Mouse (Mus musculus): ENCODE results near the gene Rpgrip1l.

The Rpgrip1l gene

DNA sequence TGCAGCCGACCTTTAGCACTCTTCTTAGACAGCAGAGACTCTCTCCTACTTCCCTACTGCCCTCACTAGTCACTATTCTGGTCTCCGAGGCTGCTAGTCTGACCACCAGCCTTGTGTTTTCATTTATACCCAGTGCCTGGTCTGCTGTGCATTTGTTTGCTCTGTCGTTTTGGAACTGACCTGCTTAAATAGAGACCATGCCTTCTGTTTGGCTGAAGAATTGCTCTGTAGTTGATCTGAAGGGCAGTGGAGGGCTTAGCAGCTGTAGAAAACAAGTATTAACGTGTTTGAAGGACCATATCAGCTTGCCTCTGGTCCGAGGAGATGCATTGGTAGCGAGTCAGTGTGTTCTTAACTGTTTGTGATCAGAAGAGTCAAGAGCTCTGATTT lies 16.4 kb upstream of the Rpgrip1l start:
- DNase-seq (ENCODE audit: low read depth, low spot score): no peak

GRCm38 (mm10) chr8:91329056-91329455 lies 16.0 kb upstream of the Rpgrip1l start:
- DNase-seq (ENCODE audit: low read depth, low spot score): no peak

- DNase-seq (ENCODE audit: low read depth, low spot score): peak; percentile 41
Measured at GRCm38 (mm10) chr8:91327471-91328205, 14.6 kb upstream of the Rpgrip1l start.

GRCm38 (mm10) chr8:91326946-91327345 lies 13.9 kb upstream of the Rpgrip1l start:
- no peak for DNase-seq (ENCODE audit: low read depth, low spot score)

DNA sequence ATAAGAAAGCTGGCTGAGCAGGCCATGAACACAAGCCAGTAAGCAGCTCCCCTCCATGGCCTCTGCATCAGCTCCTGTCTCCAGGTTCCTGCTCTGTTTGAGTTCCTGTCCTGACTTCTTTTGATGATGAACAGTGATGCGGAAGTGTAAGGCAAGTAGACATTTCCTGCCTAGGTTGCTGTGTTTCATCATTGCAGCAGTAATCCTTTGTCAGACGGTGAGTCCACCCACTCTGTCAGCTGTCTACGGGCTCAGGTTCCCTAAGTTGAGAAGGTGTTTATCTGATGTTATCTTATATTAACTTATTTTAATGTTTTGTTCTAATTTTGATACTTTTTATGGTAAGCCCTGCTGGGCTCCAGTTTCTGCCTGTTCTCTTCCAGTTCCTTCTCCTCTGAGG lies 13.0 kb upstream of the Rpgrip1l start:
- DNase-seq (ENCODE audit: low read depth, low spot score): no peak

DNA sequence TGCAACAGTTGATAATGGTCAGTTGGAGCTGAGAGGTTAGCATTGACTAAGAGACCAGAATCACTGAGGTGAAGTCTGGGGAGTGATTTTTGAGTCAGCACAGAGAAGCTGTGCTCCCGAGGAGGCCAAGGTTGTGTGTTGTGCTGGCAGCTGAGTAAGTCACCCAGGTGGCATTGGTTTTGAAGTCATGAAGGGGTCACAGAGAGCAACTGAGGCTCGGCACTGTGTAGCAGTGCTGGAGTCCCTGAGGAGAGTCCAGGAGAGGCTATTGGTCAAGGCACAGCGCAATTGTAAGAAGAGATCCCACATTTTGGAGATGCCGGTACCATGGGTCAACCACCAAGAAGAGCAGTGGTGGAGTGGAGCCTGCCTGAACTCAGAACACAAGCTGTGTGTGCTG lies 11.9 kb upstream of the Rpgrip1l start:
- DNase-seq (ENCODE audit: low read depth, low spot score): no peak

- peak; percentile 52 for DNase-seq (ENCODE audit: low read depth, low spot score)
Measured at GRCm38 (mm10) chr8:91324271-91324670, 11.2 kb upstream of the Rpgrip1l start.

DNA sequence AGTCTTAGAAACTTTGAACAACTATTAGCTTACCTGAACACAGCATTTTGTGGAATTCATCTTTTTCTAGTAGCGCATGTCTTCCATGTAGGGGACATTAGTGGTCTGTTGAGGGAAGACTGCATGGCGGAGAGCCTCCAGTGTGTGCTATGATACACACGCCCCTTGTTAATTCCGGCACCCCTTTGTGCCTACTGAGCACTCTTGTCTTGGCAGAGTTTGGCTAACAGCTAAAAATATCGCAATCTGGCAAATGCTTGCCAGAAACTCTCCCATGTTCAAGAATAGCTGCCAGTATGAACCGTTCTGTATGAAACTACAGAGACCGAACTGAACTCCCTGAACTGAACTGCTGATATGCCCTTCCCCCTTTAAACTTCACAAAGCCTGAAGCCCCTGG lies 10.4 kb upstream of the Rpgrip1l start:
- no peak for DNase-seq (ENCODE audit: low read depth, low spot score)

- no peak for DNase-seq (ENCODE audit: low read depth, low spot score)
Measured at GRCm38 (mm10) chr8:91318938-91319729, 6.1 kb upstream of the Rpgrip1l start.

DNA sequence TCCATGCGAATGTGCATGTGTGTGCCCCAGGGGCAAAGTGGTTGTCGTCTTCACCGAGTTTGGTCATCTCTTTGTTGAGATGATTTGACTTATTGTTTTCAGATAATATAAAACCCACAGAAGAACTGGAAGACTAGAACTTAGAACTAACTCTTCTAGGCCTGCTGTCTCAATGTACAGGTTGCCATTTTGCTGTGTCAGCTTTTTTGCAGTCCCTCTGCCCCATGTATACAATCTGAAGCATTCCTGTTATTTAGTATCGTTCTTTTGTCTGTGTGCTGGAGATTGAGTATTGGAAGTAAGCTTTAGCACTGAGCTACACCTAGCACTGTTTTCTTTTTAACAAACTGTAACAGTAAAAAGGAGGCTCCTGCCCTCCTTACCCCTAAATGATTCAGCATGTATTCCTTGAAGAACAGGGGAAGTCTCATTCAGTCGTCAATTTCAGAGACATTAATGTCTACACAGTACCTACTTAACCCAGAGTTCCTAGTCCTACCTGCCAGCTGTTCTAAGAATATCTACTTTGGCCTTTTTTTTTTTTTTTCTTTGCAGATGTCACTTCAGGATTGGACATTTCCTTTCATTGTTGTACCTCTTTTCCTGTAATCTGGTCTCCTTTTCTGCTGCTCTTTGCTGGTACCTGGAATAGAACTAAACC lies 4.6 kb upstream of the Rpgrip1l start:
- DNase-seq (ENCODE audit: low read depth, low spot score): no peak

DNA sequence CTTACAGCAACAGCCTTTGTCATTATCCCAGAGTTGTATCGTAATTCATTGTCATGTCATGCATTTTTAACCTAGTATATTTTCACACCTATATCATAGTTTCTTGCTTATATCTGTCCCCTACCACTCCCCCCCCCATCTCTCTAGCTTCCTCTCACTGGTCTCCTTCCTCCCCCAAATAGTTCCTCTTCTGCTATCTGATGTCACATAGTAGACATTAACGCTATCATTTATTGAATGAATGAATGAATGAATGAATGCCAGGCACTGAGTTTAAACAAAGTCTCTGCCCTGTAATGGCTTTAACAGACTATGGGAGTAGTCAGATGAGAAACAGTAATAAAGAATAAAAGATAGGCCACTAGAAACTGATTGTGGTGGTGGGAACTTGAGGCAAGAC lies 720 bp downstream of the Rpgrip1l start:
- DNase-seq (ENCODE audit: low read depth, low spot score): no peak

GRCm38 (mm10) chr8:91304481-91305386 lies 8.3 kb downstream of the Rpgrip1l start:
- DNase-seq (ENCODE audit: low read depth, low spot score): peak; percentile 29

DNA sequence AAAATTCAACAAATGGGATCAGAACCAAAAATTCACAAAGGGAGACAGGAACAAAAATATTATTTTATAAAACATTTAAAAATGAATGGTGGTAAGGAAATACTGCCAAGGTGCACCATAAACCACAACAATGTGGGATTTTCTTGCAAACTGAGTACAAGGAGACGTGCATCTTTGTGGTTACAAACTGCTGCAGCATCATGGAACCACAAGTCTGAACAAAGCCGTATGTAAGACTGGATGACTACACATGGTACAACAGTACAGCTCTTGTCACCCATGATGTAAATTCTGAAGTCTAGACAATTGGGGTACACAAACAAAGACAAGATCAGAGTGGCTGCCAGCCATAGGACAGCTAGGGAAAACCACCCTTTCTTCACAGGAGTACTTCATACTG lies 14.4 kb downstream of the Rpgrip1l start:
- no peak for DNase-seq (ENCODE audit: low read depth, low spot score)

DNA sequence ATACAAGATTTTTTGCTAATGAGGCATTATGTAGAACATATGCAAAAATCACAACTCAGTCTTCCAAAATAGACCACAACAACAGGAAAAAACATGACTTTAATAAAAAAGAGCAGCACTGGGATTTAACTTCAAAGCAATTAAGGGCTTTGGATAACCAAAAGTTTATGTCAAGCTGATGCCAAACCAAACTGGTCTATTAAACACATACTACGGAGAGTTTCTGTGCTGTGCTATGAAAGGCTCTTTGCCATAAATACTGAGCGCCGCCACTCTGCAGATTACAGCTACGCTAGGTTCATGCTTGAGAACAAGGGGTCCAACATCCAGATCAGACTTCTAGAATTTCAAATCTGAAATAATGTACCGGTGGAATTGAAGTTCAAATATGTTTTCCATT lies 17.3 kb downstream of the Rpgrip1l start:
- no peak for DNase-seq (ENCODE audit: low read depth, low spot score)

DNA sequence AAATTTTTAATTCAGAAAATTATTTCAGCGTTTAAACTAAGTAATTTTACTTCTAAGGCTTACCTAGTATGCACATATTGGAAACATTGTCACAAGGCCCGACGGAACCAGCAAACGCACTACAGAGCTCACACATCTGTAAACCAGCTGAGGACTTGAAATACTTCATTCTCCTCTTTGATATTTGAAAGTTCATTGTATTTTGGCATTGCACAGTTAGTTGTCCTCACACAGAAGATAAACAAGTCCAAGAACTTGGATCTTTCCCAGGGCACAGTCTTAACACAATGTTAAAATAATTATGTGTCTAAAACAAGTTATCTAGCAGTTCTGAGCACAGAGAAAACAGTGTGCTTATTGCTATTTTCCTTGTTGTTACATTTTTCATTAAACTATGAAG lies 22.5 kb downstream of the Rpgrip1l start:
- DNase-seq (ENCODE audit: low read depth, low spot score): no peak

GRCm38 (mm10) chr8:91286237-91286636 lies 26.8 kb downstream of the Rpgrip1l start:
- no peak for DNase-seq (ENCODE audit: low read depth, low spot score)

- DNase-seq (ENCODE audit: low read depth, low spot score): no peak
Measured at GRCm38 (mm10) chr8:91283815-91284214, 29.2 kb downstream of the Rpgrip1l start.

GRCm38 (mm10) chr8:91282655-91283054 lies 30.4 kb downstream of the Rpgrip1l start:
- no peak for DNase-seq (ENCODE audit: low read depth, low spot score)

- no peak for DNase-seq (ENCODE audit: low read depth, low spot score)
Measured at GRCm38 (mm10) chr8:91281545-91281944, 31.5 kb downstream of the Rpgrip1l start.

DNA sequence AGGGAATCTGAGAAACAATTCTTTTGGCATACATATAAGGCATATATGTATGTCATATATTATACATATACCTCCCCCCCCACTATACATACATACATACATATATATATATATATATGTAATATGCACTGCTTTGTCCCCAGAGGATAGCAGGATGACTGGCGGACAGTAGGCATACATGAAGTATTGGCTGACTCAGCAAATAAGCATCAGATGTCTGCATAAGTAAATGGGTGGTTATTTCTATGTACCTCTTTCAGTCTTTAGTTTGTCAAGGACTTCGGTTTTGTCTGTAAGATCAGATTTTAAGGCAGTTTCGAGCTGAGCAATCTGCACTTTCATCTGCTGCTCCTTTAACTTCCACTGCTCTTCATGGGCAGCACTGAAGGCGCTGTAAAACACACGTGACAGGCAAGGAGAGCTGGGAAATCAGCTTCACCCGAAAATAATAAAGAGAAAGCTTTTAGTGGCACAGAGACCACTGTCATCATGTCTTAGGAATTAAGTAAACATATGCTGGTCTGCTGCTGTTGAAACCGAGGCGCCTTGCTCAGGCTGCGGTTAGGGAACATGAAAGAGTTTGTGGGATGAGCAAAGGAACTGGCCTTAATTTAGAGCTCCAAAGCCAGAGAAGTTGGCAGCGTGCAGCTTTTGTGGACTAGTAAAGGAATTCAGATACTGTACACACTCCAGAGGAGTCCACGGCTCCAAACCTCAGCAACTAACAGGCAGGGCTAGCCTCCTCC lies 32.4 kb downstream of the Rpgrip1l start:
- DNase-seq (ENCODE audit: low read depth, low spot score): no peak

DNA sequence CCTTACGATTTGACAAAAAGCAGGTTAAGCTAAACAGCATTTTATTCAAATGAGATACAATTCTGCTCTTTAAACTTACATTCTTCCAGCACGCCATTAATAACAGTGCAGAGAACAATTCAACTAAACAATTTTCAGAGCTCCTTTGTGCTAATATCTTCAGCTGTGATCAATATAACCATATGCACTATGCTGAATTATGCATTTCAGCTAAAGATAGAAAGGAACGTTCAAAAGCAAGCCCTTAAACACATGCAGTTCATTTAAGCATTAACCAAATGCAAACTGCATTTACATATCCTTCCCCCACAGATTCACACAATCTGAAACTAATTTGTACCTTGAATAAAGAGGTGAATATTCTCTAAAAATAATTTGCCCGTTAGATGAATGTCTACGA lies 35.0 kb downstream of the Rpgrip1l start:
- DNase-seq (ENCODE audit: low read depth, low spot score): no peak

Data from ZHBTc4 (cell line).